Mouse (Mus musculus): Measurements from ENCODE around the gene Atg5. TPM values are rescaled to one million over a fixed set of nuclear protein-coding genes. Genes with fewer than 3 reads are reported as not detected.
"Not testable (repeated sequence)": the region's sequence is repeated elsewhere in the genome, so short reads cannot be mapped to it uniquely, and the experiment has no call there.

The Atg5 gene
- polyA plus RNA-seq, 1 experiment from 2014 or later: 49.2 TPM

DNA sequence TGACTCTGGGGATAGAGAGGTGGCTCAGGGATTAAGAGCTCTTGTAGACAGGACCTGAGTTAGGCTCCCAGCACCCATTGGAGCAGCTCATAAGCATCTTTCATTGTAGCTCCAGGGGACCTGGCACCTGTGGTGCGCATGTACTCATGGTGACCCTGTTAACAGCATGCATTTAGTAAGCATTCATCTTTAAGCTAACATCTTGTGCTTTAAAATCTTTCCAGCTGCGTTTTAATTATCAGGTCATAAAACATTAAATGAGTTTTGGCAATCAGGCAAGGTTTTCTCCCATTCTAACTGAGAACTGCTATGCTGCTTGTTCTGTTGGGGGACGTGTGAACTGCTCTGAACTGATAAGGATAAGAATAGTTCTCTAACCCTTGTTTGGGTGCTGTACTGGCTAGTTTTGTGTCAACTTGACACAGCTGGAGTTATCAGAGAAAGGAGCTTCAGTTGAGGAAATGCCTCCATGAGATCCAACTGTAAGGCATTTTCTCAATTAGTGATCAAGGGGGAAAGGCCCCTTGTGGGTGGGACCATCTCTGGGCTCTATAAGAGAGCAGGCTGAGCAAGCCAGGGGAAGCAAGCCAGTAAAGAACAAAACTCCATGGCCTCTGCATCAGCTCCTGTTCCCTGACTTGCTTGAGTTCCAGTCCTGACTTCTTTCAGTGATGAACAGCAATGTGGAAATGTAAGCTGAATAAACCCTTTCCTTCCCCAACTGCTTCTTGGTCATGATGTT, 68.7 kb downstream of the Atg5 start:
- not testable (repeated sequence) for H3K4me1 ChIP-seq; H3K9me3 ChIP-seq; H3K27ac ChIP-seq; H3K9ac ChIP-seq; H3K27me3 ChIP-seq; H3K4me2 ChIP-seq; H3K36me3 ChIP-seq; H3K4me3 ChIP-seq; ATAC-seq (ENCODE audit: insufficient number of reproducible peaks, low FRiP score, low TSS enrichment, low read depth)
- 57% methylated on average over 3 of the region's 3 CpGs for WGBS

DNA sequence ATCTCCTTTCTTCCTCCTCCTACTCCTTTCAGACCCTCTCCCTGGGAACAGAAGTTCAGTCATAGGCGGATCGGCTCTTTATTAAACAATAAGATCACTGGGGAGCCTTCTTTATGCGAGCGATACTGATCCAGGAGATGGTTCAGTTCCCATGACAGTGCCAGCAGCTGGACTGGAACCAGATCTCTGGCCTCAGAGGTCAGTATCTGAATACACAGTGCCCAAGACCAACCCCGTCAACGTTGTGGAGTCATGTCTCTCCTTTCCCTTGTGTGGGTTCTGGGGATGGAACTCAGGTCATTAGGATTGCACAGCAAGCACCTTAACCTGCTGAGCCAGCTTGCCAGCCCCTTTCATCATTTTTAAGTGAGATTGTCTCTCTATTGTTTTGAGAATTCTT, 70.4 kb downstream of the Atg5 start:
- Histone ChIP-seq H3K4me2 (no peak overlapping the region), H3K9me3 (no peaks in the 10 kb centered on the region), H3K27me3 (no peaks in the 10 kb centered on the region), H3K27ac (no peak overlapping the region), H3K36me3 (0 out of 2 replicates have a peak, but pooled peaks cover 7% of the 10 kb centered on the region), H3K4me3 (no peak overlapping the region), H3K4me1 (0 out of 2 replicates have a peak, but pooled peaks cover 3% of the 10 kb centered on the region), H3K9ac (no peak overlapping the region)
- no peak for ATAC-seq (ENCODE audit: insufficient number of reproducible peaks, low FRiP score, low TSS enrichment, low read depth)
- 86% methylated on average over 6 of the region's 6 CpGs for WGBS

GRCm38 (mm10) chr10:44339326-44339725, 71.2 kb downstream of the Atg5 start:
- Histone ChIP-seq H3K27ac (no peak overlapping the region), H3K4me2 (no peak overlapping the region), H3K4me1 (0 out of 2 replicates have a peak, but pooled peaks cover 3% of the 10 kb centered on the region), H3K9ac (no peak overlapping the region), H3K36me3 (0 out of 2 replicates have a peak, but pooled peaks cover 7% of the 10 kb centered on the region), H3K4me3 (no peak overlapping the region), H3K9me3 (no peaks in the 10 kb centered on the region), H3K27me3 (no peaks in the 10 kb centered on the region)
- 52% methylated on average over 5 of the region's 5 CpGs for WGBS
- no peak for ATAC-seq (ENCODE audit: insufficient number of reproducible peaks, low FRiP score, low TSS enrichment, low read depth)

- no peaks in the 10 kb centered on the region for H3K9me3 ChIP-seq
- no peak overlapping the region for H3K27ac ChIP-seq
- no peak for ATAC-seq (ENCODE audit: insufficient number of reproducible peaks, low FRiP score, low TSS enrichment, low read depth)
- H3K4me1 ChIP-seq: 0 out of 2 replicates have a peak, but pooled peaks cover 3% of the 10 kb centered on the region
- H3K4me3 ChIP-seq: no peak overlapping the region
- WGBS: 81% methylated on average over 4 of the region's 4 CpGs
- no peak overlapping the region for H3K9ac ChIP-seq
- no peaks in the 10 kb centered on the region for H3K27me3 ChIP-seq
- H3K36me3 ChIP-seq: 0 out of 2 replicates have a peak, but pooled peaks cover 7% of the 10 kb centered on the region
- no peak overlapping the region for H3K4me2 ChIP-seq
These were observed 72.8 kb downstream of the Atg5 start for GRCm38 (mm10) chr10:44340928-44341327.

- no peak overlapping the region for H3K27ac ChIP-seq
- 0 out of 2 replicates have a peak, but pooled peaks cover 3% of the 10 kb centered on the region for H3K4me1 ChIP-seq
- no peaks in the 10 kb centered on the region for H3K9me3 ChIP-seq
- H3K27me3 ChIP-seq: no peaks in the 10 kb centered on the region
- WGBS: 87% methylated on average over 6 of the region's 6 CpGs
- H3K36me3 ChIP-seq: no peaks in the 10 kb centered on the region
- ATAC-seq (ENCODE audit: insufficient number of reproducible peaks, low FRiP score, low TSS enrichment, low read depth): no peak
- no peak overlapping the region for H3K9ac ChIP-seq
- H3K4me2 ChIP-seq: no peak overlapping the region
- H3K4me3 ChIP-seq: no peak overlapping the region
These were observed 73.8 kb downstream of the Atg5 start for GRCm38 (mm10) chr10:44341826-44342521.

- H3K27me3 ChIP-seq: no peaks in the 10 kb centered on the region
- no peak overlapping the region for H3K4me2 ChIP-seq
- no peak overlapping the region for H3K27ac ChIP-seq
- no peak overlapping the region for H3K9ac ChIP-seq
- no peak for ATAC-seq (ENCODE audit: insufficient number of reproducible peaks, low FRiP score, low TSS enrichment, low read depth)
- peaks cover 3% of the 10 kb centered on the region; the same call in 1 of the 2 replicates for H3K36me3 ChIP-seq
- 81% methylated on average over 3 of the region's 3 CpGs for WGBS
- H3K4me3 ChIP-seq: no peak overlapping the region
- no peaks in the 10 kb centered on the region for H3K9me3 ChIP-seq
- H3K4me1 ChIP-seq: 0 out of 2 replicates have a peak, but pooled peaks cover 3% of the 10 kb centered on the region
These were observed 75.2 kb downstream of the Atg5 start for GRCm38 (mm10) chr10:44343351-44343750.

- peaks cover 7% of the 10 kb centered on the region; the same call in 1 of the 2 replicates for H3K36me3 ChIP-seq
- WGBS: 73% methylated on average over 10 of the region's 10 CpGs
- H3K9me3 ChIP-seq: no peaks in the 10 kb centered on the region
- no peaks in the 10 kb centered on the region for H3K4me1 ChIP-seq
- H3K4me2 ChIP-seq: no peak overlapping the region
- no peak for ATAC-seq (ENCODE audit: insufficient number of reproducible peaks, low FRiP score, low TSS enrichment, low read depth)
- H3K9ac ChIP-seq: no peak overlapping the region
- H3K27me3 ChIP-seq: no peaks in the 10 kb centered on the region
- no peak overlapping the region for H3K4me3 ChIP-seq
- no peak overlapping the region for H3K27ac ChIP-seq
These were observed 79.5 kb downstream of the Atg5 start for GRCm38 (mm10) chr10:44347549-44348172.

DNA sequence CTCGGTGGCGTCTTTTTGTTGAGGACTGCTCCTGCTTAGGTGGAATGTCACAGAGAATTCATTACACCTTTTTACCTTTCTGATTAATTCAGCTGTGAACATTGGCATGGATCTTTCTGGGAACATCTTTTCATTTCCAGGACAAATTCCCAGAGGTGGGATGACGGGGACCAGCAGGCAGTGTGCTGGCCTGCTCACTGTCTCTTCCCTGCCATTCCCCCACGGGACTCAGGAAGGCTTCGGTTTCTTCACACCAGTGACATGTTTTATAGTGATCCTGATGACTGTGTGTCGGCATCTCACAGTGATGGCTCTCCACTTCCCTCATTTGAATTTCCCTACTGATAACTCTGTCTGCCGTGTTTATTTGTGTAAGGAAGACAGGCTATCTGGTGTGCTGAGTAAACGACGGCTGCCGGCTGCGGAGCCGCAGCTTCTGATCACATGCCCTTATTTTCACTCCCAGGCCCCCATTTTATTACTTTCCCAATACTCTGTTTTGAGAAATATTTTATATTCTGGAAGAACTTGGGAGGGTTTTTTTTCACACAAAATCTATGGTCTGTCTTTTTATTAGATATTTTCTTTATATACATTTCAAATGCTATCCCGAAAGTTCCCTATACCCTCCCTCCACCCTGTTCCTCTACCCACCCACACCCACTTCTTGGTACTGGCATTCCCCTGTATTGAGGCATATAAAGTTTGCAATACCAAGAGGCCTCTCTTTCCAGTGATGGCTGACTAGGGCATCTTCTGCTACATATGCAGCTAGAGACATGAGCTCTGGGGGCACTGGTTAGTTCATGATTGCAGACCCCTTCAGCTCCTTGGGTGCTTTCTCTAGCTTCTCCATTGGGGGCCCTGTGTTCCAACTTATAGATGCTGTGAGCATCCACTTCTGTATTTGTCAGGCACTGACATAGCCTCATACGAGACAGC, 80.6 kb downstream of the Atg5 start:
- Histone ChIP-seq H3K4me2 (no peak overlapping the region), H3K4me1 (no peaks in the 10 kb centered on the region), H3K9me3 (no peaks in the 10 kb centered on the region), H3K36me3 (peaks cover 7% of the 10 kb centered on the region; the same call in 1 of the 2 replicates), H3K4me3 (no peak overlapping the region), H3K27me3 (no peaks in the 10 kb centered on the region), H3K9ac (no peak overlapping the region), H3K27ac (no peak overlapping the region)
- ATAC-seq (ENCODE audit: insufficient number of reproducible peaks, low FRiP score, low TSS enrichment, low read depth): no peak
- 58% methylated on average over 14 of the region's 14 CpGs for WGBS

- H3K27me3 ChIP-seq: no peaks in the 10 kb centered on the region
- no peak for ATAC-seq (ENCODE audit: insufficient number of reproducible peaks, low FRiP score, low TSS enrichment, low read depth)
- no peaks in the 10 kb centered on the region for H3K9me3 ChIP-seq
- WGBS: 58% methylated on average over 4 of the region's 4 CpGs
- no peak overlapping the region for H3K4me2 ChIP-seq
- H3K9ac ChIP-seq: no peak overlapping the region
- no peak overlapping the region for H3K4me3 ChIP-seq
- H3K36me3 ChIP-seq: 0 out of 2 replicates have a peak, but pooled peaks cover 2% of the 10 kb centered on the region
- H3K27ac ChIP-seq: no peak overlapping the region
- H3K4me1 ChIP-seq: 0 out of 2 replicates have a peak, but pooled peaks cover 4% of the 10 kb centered on the region
These were observed 85.3 kb downstream of the Atg5 start for GRCm38 (mm10) chr10:44353467-44353866.

DNA sequence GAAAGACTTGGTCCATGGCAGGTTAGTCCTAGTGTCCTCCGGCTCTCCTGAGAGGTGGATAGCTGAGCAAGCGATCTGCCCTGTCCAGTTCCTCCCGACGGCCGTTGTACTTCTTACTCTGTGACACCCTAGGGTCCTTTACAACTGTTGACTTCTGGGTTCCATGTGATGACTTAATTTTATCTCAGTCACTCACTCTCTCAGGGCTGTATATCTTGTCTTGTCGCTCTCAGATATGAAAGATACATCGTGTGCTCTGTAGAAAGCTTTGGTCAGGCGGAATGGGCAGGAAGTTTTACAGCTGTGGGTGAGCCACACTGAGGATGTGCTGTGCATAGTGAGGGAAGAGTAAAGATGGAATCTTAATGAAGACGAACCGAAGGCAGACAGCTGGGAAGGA, 86.2 kb downstream of the Atg5 start:
- no peaks in the 10 kb centered on the region for H3K27me3 ChIP-seq
- no peak overlapping the region for H3K9ac ChIP-seq
- no peaks in the 10 kb centered on the region for H3K9me3 ChIP-seq
- ATAC-seq (ENCODE audit: insufficient number of reproducible peaks, low FRiP score, low TSS enrichment, low read depth): no peak
- no peak overlapping the region for H3K4me2 ChIP-seq
- 83% methylated on average over 10 of the region's 10 CpGs for WGBS
- H3K4me1 ChIP-seq: 0 out of 2 replicates have a peak, but pooled peaks cover 4% of the 10 kb centered on the region
- H3K36me3 ChIP-seq: no peaks in the 10 kb centered on the region
- no peak overlapping the region for H3K27ac ChIP-seq
- H3K4me3 ChIP-seq: no peak overlapping the region

- ATAC-seq (ENCODE audit: insufficient number of reproducible peaks, low FRiP score, low TSS enrichment, low read depth): no peak
- Histone ChIP-seq H3K9me3 (no peaks in the 10 kb centered on the region), H3K9ac (no peak overlapping the region), H3K4me1 (0 out of 2 replicates have a peak, but pooled peaks cover 4% of the 10 kb centered on the region), H3K27ac (no peak overlapping the region), H3K36me3 (no peaks in the 10 kb centered on the region), H3K27me3 (no peaks in the 10 kb centered on the region), H3K4me3 (no peak overlapping the region), H3K4me2 (no peak overlapping the region)
- 68% methylated on average over 7 of the region's 7 CpGs for WGBS
These were observed 87.1 kb downstream of the Atg5 start for GRCm38 (mm10) chr10:44355216-44355615.

Measured in limb, embryonic 15.5 days (tissue).